Mouse (Mus musculus) hindlimb bud, embryonic 11.5 days (tissue): ENCODE results near the gene E130308A19Rik.

Experiments used
- DNase-seq: peaks from one replicate; pipeline ENCODE4 v3.0.0-alpha.2; 2012; ENCODE audit warnings: low read depth, low spot score; ENCODE audit errors: extremely low spot score

Gene E130308A19Rik

GRCm38 (mm10) chr4:59625998-59626910 is at the start of gene E130308A19Rik:
E130308A19Rik (plus strand) TSS chr4:59626211.
- no peak for DNase-seq

DNA sequence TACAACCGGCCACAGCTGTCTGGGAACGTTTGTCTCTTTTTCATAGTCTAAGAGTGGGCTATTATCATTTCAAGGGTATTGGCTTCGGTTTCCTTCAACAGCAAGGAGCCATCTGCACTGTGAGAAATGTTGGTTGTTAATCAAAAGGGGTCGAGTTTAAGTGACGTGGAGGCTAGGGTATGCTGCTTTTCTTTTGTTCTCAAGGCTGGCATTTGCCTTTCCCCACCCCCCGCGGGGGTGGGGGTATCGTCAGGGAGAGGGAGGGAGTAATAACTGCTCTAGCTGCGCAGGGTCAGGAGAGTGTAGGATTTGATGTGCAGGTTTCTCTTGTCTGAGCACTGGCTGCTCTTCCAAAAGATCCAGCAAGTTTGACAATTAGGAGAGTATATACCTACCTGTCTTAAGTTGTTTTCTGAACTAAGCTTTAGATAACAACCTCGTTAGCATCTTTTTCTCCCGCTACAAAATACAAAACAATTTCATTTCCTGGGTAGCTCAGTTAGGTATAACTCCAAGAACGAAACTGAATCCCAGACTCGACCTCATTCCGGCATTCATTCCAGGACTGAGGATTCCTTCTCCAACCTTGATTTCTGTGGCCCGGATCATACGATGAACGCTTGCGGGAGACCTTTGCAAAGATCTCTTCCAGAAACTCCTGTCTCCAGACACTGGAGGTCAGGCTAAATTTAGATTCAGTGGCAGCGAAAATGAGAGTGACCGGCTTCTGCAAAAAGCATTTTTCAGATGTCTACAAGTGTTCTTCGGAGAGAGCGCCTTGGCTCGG is 45.3 kb upstream of the E130308A19Rik start:
- DNase-seq: peak; percentile 64

GRCm38 (mm10) chr4:59581314-59582185 is 44.5 kb upstream of the E130308A19Rik start, which contains the start of gene Hsdl2:
Hsdl2 (plus strand) TSS chr4:59581563.
- DNase-seq: peak; percentile 96

DNA sequence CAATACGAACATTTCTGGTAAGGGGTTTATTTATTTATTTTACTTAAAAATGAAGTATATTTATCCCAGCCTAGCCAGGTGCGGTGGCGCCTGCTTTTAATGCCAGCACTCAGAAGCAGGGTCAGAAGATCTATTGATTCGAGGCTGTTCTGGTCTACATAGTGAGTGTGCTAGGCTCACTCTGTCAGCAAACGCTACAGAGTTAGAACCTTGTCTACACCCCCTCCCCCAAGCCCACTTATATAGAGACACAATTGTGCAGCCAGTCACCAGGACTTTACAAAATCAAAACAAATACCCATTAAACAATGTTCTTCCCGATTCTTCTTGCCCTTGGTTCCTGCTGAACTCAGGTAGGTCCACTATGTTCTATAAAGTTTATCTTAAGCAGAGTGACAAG is 43.8 kb upstream of the E130308A19Rik start:
- no peak for DNase-seq

- DNase-seq: no peak
Observed at GRCm38 (mm10) chr4:59585097-59585496, 40.9 kb upstream of the E130308A19Rik start.

DNA sequence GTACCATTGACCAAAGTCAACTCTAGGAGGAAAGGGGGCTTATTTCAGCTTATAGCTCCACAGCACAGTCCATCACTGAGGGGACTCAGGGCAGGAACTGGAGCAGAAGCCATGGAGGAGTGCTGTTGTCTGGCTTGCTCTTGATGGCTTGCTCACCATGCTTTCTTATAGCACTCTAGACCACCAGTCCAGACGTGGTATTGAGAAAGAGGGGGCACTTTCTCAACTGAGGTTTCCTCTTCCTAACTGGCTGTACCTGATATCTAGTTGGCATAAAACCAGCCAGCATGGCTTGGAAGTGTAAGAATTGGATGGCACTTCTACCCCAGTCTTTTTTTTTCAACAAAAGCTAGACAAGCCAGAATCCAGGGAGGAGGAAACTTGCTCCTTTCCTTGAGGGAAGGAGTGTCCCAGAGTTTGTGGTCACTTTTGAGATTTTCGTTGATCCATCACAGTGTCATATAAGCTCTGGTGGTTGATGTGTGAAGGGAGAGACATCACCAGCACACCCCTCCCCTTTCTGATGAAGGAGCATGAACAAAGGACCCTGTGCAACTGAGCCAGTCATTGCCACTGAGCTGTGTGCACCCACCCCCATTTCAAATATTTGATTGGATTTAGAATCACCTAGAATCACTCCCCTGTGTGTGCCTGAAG is 38.7 kb upstream of the E130308A19Rik start:
- no peak for DNase-seq

DNA sequence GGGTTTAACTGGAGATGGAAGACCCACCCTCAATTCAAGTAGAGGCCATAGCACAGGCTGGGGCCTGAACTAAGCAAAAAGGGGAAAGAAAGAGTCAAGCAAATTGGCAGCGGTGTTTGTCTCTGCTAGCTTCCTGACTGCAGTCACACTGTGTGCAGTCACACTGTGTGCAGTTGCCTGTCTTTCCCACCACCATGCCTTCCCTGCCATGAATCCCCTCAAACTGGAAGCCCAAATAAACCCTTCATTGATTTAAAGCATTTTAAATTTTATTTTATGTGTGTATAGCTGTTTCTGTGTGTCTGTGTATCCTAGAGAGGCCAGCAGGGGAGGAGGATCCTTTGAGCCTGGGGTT is 38.2 kb upstream of the E130308A19Rik start:
- DNase-seq: no peak

- DNase-seq: no peak
Observed at GRCm38 (mm10) chr4:59594614-59595013, 31.4 kb upstream of the E130308A19Rik start.

GRCm38 (mm10) chr4:59596556-59596955 is 29.5 kb upstream of the E130308A19Rik start:
- DNase-seq: no peak

DNA sequence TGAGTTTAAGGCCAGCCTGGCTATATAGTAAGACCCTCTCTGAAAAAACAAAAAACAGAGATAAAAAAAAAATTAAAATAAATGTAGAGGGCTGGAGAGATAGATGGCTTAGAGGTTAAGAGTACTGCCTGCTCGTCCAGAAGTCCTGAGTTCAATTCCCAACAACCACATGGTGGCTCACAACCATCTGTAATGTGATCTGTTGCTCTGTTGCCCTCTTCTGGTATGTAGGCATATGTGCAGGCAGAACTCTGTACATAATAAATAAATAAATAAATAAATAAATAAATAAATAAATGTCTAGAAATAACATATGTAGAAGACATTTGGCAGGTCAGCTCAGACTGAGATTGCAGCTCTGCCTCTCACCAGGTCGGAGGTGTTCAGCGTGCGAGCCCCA is 23.3 kb upstream of the E130308A19Rik start:
- DNase-seq: no peak

- DNase-seq: no peak
Observed at GRCm38 (mm10) chr4:59604892-59605291, 21.1 kb upstream of the E130308A19Rik start.

DNA sequence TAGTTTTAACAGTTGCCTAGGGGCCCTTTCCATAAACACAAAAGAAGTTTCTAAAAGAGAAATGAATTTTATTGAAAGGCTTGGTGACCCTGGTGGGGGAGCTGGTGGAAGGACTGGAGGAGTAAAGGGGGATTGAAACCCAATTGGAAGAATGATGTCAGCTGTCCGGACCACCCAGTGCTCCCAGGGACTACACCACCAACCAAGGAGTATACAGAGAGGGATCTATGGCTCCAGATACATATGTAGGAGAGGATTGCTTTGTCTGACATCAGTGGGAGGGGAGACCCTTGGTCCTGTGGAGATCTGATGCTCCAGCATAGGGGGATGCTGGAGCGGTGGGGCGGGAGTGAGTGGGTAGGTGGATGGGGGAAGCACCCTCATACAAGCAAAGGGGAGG is 20.5 kb upstream of the E130308A19Rik start:
- no peak for DNase-seq

GRCm38 (mm10) chr4:59610411-59610810 is 15.6 kb upstream of the E130308A19Rik start:
- DNase-seq: no peak

DNA sequence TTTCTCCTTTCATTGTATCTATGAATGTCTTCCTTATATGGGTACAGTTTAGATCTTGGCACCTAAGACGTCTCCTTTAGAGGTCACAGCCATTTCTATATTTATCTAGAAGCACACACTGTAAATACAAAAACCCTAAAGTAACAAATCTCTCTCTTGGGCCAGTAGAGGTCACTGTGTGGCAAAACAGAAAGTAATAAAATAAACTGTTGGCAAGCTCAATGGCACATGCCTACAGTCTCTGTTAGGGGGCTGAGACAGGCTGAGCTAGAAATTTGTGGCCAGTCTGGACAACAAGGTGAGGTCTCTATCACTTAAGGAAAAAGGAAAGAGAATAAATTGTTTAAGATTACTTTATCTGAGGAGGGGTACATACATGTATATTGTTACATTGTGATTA is 11.0 kb upstream of the E130308A19Rik start:
- no peak for DNase-seq

- no peak for DNase-seq
Observed at GRCm38 (mm10) chr4:59619611-59620245, 6.3 kb upstream of the E130308A19Rik start.

GRCm38 (mm10) chr4:59625676-59625997 is 374 bp upstream of the E130308A19Rik start:
- DNase-seq: no peak

DNA sequence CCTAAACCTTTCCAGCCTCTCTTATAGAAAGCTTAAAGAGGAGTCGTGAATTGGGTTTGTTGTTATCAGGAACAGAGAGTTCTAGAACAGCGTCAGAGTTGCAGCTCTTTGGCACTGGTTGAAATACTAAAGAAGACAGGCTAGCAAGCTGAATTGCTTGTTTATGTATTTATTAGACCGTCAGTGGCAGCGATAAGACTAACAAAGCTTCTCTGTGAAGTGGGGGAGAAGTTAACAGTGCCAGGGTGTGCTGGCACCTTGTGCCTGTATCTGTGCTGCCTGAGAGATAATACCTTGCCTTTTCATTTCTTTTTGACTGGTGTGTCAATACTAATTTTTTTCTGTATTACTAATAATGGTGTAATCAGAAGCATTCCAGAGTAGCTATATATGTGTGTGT is 2.2 kb downstream of the E130308A19Rik start:
- no peak for DNase-seq

DNA sequence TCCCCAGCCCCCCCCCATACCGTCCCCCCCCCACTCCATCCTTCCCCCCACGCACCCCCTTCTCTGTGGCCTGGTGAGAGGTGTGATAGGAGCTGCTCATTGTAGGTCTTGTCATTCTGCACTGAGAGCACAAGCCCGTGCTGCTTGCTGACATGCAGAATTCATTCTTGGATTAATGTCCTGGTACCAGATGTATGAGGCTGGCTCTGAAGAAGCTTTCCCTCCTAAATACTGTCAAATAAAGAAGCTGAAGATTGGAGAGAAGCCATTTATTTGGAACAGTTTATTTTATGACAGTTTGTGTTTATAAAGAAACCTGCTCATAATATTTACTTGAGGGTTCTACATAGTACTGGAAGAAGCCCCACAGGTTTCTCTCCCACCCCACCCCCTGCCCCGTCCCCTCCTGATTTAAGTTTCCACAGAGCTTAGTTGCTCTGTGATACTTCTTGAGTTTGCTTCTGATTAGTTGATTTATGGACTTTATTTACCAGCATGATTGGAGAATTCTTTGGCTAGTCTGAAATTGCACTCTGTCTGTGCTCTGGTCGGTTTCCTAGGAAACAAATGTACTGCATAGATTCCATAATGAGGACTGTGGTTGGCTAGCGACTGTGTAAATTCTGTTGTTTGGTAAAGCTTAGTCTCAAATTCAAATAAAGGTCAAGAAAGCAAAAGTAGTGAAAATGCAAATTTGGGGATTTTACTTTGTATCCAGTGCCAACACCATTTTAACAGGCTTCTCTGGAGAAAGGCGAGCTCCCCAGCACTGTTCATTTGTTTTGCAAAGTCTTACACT is 3.3 kb downstream of the E130308A19Rik start:
- DNase-seq: no peak

DNA sequence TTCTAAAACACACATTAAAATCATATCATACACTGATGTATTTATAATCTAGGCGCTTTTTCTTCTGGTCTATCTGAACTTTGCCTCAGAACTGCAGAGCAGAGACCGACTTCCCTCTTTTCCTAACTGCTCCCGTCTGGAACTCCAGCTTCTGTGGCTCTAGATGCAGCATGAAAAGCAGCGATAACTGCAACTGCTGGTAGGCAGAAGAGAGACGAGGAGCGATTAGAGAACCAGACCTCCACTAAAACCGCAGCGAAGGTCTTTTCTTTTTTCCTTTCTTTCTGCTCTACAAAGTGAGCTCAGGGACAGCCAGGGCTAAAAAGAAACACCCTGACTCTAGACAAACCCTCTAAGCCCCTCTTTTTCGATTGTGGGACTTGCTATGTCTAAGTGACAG is 4.1 kb downstream of the E130308A19Rik start:
- no peak for DNase-seq
